Mouse (Mus musculus) megakaryocyte, embryonic 14.5 days (primary cell): ENCODE data around the gene Mum1.

ENCODE experiments used
- FLI1 ChIP-seq: IDR thresholded peaks from 2 replicates; pipeline ENCODE4 v1.6.1; 2012; ENCODE audit warnings: low read length, inconsistent platforms, mixed read lengths
- GATA1 ChIP-seq: IDR thresholded peaks from 3 replicates; pipeline ENCODE4 v1.6.1; 2012; ENCODE audit warnings: mixed read lengths, low read length, inconsistent platforms, borderline replicate concordance

GRCm38 (mm10) chr10:80193976-80194375 is 32.3 kb upstream of the Mum1 start:
- TF ChIP-seq FLI1, result no peak
- TF ChIP-seq GATA1, result no peak
